Mouse (Mus musculus): ENCODE data around the gene Nfkbiz. TPM values are rescaled to one million over a fixed set of nuclear protein-coding genes. Genes with fewer than 3 reads are reported as not detected.

Gene Nfkbiz
- total RNA-seq, 1 experiment from 2014 or later: 280 TPM

DNA sequence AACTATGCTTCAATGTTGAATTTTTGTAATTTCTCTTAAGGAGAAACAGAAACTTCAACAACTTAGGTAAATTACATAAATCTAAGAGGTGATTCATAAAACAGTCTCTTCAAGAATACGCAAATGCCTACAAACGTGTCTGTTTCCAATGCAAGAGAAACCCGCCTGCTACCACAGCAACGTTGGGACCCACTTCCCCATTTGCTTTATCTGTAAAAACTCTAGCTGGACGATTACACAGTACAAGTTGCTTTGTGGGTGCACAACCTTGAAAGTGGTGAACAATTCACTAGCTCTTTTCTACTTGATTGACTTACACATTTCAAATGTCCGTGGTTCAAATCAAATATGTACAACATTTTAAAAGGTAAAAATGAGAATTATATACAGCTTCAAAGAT, 26.9 kb downstream of the Nfkbiz start:
- ATAC-seq (replicated peaks; ENCODE audit: insufficient number of reproducible peaks, low FRiP score, low TSS enrichment, poor library complexity, severe bottlenecking): no peak

GRCm38 (mm10) chr16:55809779-55810514, 28.8 kb downstream of the Nfkbiz start:
- 0 out of 2 replicates have a peak, but pooled peaks have one; percentile 19 for ATAC-seq (replicated peaks; ENCODE audit: insufficient number of reproducible peaks, low FRiP score, low TSS enrichment, poor library complexity, severe bottlenecking)

DNA sequence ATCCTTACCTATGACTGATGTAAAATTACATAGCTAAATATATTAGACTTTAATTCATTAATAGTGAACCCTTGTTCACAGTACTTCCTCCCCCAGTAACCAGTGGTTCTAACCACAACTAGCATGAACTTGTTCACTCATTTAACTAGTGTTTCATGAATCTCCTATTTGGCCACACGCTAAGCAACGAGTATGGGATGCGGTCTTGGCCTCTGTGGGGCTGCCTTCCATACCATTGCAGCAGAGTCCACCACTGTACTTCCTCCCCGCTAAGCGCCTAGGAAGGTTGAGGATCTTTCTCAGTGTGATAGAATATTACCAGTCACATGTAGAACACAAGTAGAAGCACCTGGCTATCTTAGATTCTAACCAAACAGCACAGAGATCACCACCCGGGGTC, 29.4 kb downstream of the Nfkbiz start:
- ATAC-seq (replicated peaks; ENCODE audit: insufficient number of reproducible peaks, low FRiP score, low TSS enrichment, poor library complexity, severe bottlenecking): peak; percentile 45

DNA sequence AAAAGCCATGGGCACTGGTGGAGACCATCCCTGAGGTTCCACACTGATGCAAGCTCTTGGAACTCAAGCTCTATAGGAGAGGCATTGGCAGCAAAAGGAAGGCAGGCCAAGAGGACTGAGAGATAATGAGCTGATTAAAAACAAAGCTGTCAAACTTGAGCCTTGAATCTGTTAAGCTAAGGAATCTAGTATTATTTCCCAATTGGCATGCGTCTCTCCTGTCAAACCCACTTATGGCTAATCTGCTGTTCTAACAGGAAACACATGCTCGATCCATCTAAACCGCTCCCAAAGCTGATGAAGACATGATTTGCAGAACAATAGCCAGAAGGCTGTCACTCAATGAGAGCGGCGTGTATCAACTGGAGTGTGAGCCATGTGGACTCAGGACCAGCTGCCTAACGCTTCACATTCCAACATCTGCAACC, 31.2 kb downstream of the Nfkbiz start:
- no peak for ATAC-seq (replicated peaks; ENCODE audit: insufficient number of reproducible peaks, low FRiP score, low TSS enrichment, poor library complexity, severe bottlenecking)

- no peak for ATAC-seq (replicated peaks; ENCODE audit: insufficient number of reproducible peaks, low FRiP score, low TSS enrichment, poor library complexity, severe bottlenecking)
Measured at GRCm38 (mm10) chr16:55804799-55805198, 33.9 kb downstream of the Nfkbiz start.

- peak; percentile 52 for ATAC-seq (replicated peaks; ENCODE audit: insufficient number of reproducible peaks, low FRiP score, low TSS enrichment, poor library complexity, severe bottlenecking)
Measured at GRCm38 (mm10) chr16:55801629-55802028, 37.1 kb downstream of the Nfkbiz start.

GRCm38 (mm10) chr16:55798845-55799244, 39.9 kb downstream of the Nfkbiz start:
- ATAC-seq (replicated peaks; ENCODE audit: insufficient number of reproducible peaks, low FRiP score, low TSS enrichment, poor library complexity, severe bottlenecking): peak; percentile 84

DNA sequence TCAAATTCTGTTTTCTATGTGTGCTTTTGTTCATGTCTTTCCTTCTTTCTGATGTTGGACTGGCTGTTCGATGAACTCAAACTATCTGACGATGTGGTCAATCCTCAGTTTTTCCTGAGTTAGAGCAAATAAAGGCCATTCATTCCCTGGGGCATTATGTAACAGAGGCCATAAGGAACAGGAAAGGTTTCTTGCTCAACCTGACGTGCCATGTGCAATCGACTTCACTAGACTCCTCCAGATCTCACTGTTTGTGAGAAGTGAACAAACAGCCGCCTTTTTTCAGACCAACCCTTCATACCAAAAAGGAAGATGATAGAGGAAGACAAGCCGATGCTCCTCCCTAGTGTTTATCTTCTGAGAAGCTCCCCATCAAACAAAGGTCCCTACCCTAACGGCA, 48.4 kb downstream of the Nfkbiz start:
- peak; percentile 61 for ATAC-seq (replicated peaks; ENCODE audit: insufficient number of reproducible peaks, low FRiP score, low TSS enrichment, poor library complexity, severe bottlenecking)

DNA sequence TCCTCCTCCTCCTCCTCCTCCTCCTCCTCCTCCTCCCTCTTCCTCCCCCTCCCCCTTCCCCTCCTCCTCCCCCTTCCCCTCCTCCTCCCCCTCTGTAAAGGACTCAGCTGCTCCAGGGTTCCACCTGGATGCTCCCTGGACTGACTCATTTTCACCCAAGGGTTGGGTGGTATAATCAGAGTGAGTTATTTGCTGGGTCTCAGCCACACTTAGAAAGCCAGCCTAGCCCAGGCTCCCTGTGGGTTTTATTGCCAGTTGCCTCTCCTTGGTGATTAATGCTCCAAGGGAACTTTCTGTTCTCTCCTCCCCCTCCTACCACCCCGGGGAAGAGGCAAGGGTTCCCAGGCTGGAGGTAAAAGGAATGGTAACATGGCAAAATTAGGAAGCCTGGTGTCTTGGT, 49.4 kb downstream of the Nfkbiz start:
- ATAC-seq (replicated peaks; ENCODE audit: insufficient number of reproducible peaks, low FRiP score, low TSS enrichment, poor library complexity, severe bottlenecking): no peak

DNA sequence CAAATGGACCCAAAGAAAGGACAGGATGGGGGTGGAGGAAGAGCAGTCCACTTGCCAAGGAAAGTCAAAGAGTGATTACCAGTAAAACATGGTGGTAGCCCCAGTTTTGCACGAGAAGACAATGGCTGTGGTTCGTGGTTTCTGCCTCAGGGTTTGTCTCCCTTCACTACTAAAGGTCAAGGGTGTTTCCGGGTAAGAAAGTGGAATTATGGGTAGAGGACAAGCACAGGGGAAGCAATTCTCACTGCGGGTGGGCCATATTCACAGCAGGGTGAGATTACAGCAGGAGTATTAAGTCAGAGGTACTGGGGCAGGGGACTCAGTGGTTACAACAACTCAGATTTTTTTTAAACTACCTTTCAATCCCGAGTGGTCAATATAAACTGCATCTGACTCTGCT, 50.0 kb downstream of the Nfkbiz start:
- ATAC-seq (replicated peaks; ENCODE audit: insufficient number of reproducible peaks, low FRiP score, low TSS enrichment, poor library complexity, severe bottlenecking): peak; percentile 74

DNA sequence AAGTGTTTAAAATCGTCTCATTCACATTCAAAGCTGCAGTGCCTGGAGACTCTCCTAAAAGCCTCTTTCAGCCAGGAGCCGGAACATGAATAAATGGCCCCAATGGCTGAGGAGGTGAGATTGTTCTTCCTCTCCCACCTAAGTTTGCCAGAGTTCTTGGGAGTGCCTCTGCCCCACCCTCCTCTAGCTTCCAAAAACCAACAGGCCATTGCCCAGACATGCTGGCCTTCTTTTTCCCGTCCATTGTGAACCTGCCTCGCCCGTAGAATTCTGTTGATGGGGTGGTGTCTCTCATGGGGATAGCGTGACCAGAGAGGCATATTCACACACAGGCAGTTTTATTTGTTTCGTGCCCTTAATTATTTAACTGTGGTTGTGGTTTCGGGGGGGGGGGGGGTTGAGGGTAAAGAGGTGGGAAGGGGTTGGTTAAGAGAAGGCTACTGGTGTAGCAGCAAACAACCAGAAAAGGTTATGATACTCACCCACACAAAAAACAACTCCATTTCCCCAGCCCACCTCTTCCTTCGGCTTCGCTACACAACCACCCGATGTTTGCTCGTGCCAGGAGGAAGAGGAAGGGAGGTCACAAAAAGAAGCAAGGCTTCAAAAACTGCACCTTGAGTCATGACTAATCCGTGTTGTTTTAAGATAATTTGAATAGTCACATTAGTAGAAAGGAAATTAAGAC, 51.2 kb downstream of the Nfkbiz start:
- ATAC-seq (replicated peaks; ENCODE audit: insufficient number of reproducible peaks, low FRiP score, low TSS enrichment, poor library complexity, severe bottlenecking): no peak

DNA sequence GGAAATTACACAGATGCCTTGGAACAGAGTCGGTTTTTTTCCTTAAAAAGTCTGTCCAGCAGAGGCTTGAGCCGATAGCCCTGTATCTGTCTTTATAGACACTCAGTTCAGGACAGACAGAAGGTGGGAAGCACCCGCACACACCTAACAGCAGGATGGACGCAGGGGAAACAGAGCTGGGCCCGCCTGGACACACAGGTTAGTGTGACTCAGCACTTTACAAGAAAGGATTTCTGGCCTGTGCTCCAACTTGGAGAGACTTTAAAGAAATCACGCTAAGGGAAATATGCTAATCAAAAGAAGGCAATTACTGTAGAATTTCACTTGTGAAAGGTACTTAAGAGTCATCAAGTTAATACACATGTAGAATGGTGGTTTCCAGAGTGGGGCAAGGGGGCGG, 54.3 kb downstream of the Nfkbiz start:
- ATAC-seq (replicated peaks; ENCODE audit: insufficient number of reproducible peaks, low FRiP score, low TSS enrichment, poor library complexity, severe bottlenecking): no peak

DNA sequence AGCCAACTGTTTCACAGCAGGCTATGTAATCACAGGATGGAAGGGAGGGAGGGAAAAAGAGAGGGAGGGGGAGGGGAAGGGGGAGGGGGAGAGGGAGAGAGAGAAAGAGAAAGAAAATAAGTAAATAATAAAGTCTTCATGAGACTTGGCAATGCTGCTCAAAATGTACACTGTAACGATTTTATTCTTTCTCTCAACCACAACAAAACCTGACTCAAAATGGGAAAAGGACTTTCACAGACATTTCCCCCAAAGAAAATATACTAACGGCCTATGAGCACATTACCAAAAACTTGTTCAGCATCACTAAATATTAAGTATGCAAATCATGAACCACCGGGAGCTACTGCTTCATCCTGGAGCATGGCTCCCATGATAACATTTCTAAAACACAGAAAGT, 54.8 kb downstream of the Nfkbiz start:
- no peak for ATAC-seq (replicated peaks; ENCODE audit: insufficient number of reproducible peaks, low FRiP score, low TSS enrichment, poor library complexity, severe bottlenecking)

GRCm38 (mm10) chr16:55782911-55783310, 55.8 kb downstream of the Nfkbiz start:
- ATAC-seq (replicated peaks; ENCODE audit: insufficient number of reproducible peaks, low FRiP score, low TSS enrichment, poor library complexity, severe bottlenecking): no peak

GRCm38 (mm10) chr16:55781809-55782208, 56.9 kb downstream of the Nfkbiz start:
- peak; percentile 95 for ATAC-seq (replicated peaks; ENCODE audit: insufficient number of reproducible peaks, low FRiP score, low TSS enrichment, poor library complexity, severe bottlenecking)

DNA sequence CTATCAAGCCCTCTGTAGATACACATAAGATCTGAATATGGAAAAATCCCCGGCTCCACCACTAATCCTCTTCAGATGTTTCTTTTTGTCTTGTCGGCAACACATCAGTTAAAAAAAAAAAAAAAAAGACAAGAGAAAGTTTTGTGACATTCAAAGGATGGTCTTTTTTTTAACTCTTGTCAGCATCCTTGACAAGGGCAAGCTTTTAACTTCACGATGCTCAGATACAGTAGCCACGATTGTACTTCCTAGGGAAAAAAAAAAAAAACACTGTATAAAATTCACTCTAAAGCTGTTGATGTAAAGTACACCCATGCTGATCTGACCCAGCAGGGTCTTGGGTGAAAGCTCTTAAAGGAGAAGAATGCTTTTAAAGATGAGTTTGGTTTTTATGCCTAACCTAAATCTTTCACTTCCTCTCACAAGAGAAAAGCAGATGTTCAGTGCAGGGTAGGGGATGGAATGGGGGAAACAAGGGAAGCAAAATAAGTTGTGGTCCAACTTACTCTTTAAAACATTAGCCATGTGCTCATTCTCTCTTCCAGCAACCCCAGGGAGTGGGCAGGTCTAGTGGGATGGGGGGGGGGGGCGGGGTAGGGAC, 57.6 kb downstream of the Nfkbiz start:
- ATAC-seq (replicated peaks; ENCODE audit: insufficient number of reproducible peaks, low FRiP score, low TSS enrichment, poor library complexity, severe bottlenecking): peak; percentile 46; the same call in 1 of the 2 replicates

DNA sequence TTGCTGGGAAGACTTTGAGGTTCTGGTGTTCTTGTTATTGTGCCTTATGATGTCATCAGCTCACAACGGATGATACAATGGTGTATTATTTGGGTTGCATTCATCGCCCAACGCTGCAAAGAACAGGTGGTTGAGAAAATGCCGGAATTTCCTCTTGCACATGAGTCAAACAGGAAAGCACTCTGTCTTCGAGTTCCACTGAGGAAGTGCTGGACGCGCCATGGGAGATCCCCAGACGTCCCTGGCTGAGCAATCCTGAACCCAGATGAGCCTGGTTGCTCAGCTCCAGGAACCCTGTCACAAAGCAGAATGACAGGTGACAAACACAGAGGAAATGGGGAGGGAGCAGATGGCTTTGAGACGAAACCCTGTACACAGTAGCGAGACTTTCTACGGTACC, 62.4 kb downstream of the Nfkbiz start:
- ATAC-seq (replicated peaks; ENCODE audit: insufficient number of reproducible peaks, low FRiP score, low TSS enrichment, poor library complexity, severe bottlenecking): no peak

DNA sequence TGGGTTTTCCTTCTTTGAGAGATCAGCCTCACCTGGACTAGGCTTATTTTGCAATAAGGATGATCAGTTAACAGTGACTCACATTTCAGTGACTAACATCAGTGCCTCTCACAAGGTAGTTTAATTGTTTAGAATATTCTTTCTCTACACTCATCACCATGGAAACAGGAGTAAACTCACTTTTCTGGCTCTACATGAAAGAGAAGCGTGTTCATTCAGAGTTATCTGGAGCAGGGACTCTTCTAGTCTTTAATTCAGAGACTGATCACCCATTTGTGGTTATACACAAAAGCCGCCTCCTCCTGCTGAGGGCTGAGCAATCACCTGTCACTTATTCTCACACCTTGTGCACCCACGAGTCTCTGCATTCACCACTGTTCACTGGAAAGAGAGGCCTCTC, 68.5 kb downstream of the Nfkbiz start:
- ATAC-seq (replicated peaks; ENCODE audit: insufficient number of reproducible peaks, low FRiP score, low TSS enrichment, poor library complexity, severe bottlenecking): no peak
